Mouse (Mus musculus) CH12.LX (cell line): ENCODE measurements around the gene Olfr97.

Experiments used
- CHD2 ChIP-seq: IDR thresholded peaks from 2 replicates; pipeline ENCODE4 v1.6.1; 2011; ENCODE audit warnings: low read length, improper control_type of control experiment
- CTCF ChIP-seq, 2 experiments: IDR thresholded peaks in 1 of 2; conservative IDR thresholded peaks in 1 of 2; 2 replicates each; pipeline ENCODE4 v1.5.1; 2011 to 2012; ENCODE audit warnings: low read depth in 2 of 2, low read length in 2 of 2, improper control_type of control experiment in 1 of 2, inconsistent platforms in 1 of 2, mild to moderate bottlenecking in 1 of 2, moderate library complexity in 1 of 2
- EP300 ChIP-seq: IDR thresholded peaks from 2 replicates; pipeline ENCODE4 v1.6.1; 2011; ENCODE audit warnings: low read length, improper control_type of control experiment
- MAX ChIP-seq: IDR thresholded peaks from 2 replicates; pipeline ENCODE4 v1.6.1; 2011; ENCODE audit warnings: low read length, improper control_type of control experiment
- MEF2A ChIP-seq: IDR thresholded peaks from 2 replicates; pipeline ENCODE4 v1.6.1; 2014; ENCODE audit warnings: low read depth, mild to moderate bottlenecking, inconsistent platforms, low read length, improper control_type of control experiment, borderline replicate concordance
- NELFE ChIP-seq: IDR thresholded peaks from 2 replicates; pipeline ENCODE4 v1.6.1; 2011; ENCODE audit warnings: low read depth, low read length, improper control_type of control experiment
- PAX5 ChIP-seq: IDR thresholded peaks from 2 replicates; pipeline ENCODE4 v1.6.1; 2012; ENCODE audit warnings: low read length, inconsistent platforms, mixed read lengths
- POLR2A ChIP-seq: IDR thresholded peaks from 2 replicates; pipeline ENCODE4 v1.6.1; 2011; ENCODE audit warnings: low read depth, mild to moderate bottlenecking, improper control_type of control experiment, low read length
- TCF12 ChIP-seq: IDR thresholded peaks from 2 replicates; pipeline ENCODE4 v1.6.1; 2014; ENCODE audit warnings: low read depth, mild to moderate bottlenecking, inconsistent platforms, low read length, improper control_type of control experiment
- ZNF384 ChIP-seq: IDR thresholded peaks from 2 replicates; pipeline ENCODE4 v1.6.1; 2012; ENCODE audit warnings: low read depth, low read length, improper control_type of control experiment, inconsistent platforms

- TF ChIP-seq POLR2A = no peak
- TF ChIP-seq MEF2A = no peak
- TF ChIP-seq CHD2 = no peak
- TF ChIP-seq MAX = no peak
- no peak for TF ChIP-seq CTCF (conservative IDR thresholded peaks at IDR 0.05 in 1 of 2, IDR thresholded peaks at IDR 0.05 in 1 of 2; ENCODE audit: low read depth in 2 of 2, low read length in 2 of 2)
- TF ChIP-seq NELFE = no peak
- TF ChIP-seq PAX5 = no peak
- no peak for TF ChIP-seq TCF12
- no peak for TF ChIP-seq EP300
- TF ChIP-seq ZNF384 = no peak
Measured at GRCm38 (mm10) chr17:37213018-37213417, 24.1 kb downstream of the Olfr97 start, which contains the start of gene Olfr95.
